Mouse (Mus musculus) heart, postnatal 0 days (tissue): Measurements from ENCODE around the gene Rps19bp1. TPM values are rescaled to one million over a fixed set of nuclear protein-coding genes. Genes with fewer than 3 reads are reported as not detected.

Experiments
- ATAC-seq: fragments of 200-750 bp; cut with Nextera tagmentation; 2 replicates; pipeline ENCODE4 v1.8.0; 2017; ENCODE audit warnings: low read depth, moderate number of reproducible peaks, moderate library complexity; ENCODE audit not compliant: insufficient read depth
- DNase-seq: peaks from one replicate; pipeline ENCODE4 v3.0.0-alpha.2; 2016; ENCODE audit warnings: low spot score
- H3K27ac ChIP-seq: fragments of 300-500 bp; sonication (generic); 2 replicates; pipeline ENCODE4 v1.5.1; 2014; ENCODE audit warnings: low read depth, mild to moderate bottlenecking
- H3K27me3 ChIP-seq: fragments of 300-500 bp; sonication (generic); 2 replicates; pipeline ENCODE4 v1.6.1; 2014; ENCODE audit warnings: low read length, mixed read lengths; ENCODE audit not compliant: control insufficient read depth, insufficient read depth
- H3K36me3 ChIP-seq: fragments of 300-500 bp; sonication (generic); replicated peaks from 2 replicates; pipeline ENCODE4 v1.6.1; 2014; ENCODE audit warnings: low read length, mixed read lengths; ENCODE audit not compliant: control insufficient read depth, insufficient read depth
- H3K4me1 ChIP-seq: fragments of 300-500 bp; sonication (generic); 2 replicates; pipeline ENCODE4 v1.6.1; 2014; ENCODE audit warnings: antibody characterized with exemption; ENCODE audit not compliant: control insufficient read depth, insufficient read depth
- H3K4me2 ChIP-seq: fragments of 300-500 bp; sonication (generic); 2 replicates; pipeline ENCODE4 v1.6.1; 2014; ENCODE audit warnings: low read depth, mild to moderate bottlenecking, low read length, moderate library complexity
- H3K4me3 ChIP-seq: fragments of 300-500 bp; sonication (generic); 2 replicates; pipeline ENCODE4 v1.5.1; 2014; ENCODE audit warnings: low read depth, low read length
- H3K9ac ChIP-seq: fragments of 300-500 bp; sonication (generic); replicated peaks from 2 replicates; pipeline ENCODE4 v1.6.1; 2014; ENCODE audit warnings: low read depth, low read length, mixed read lengths
- H3K9me3 ChIP-seq: fragments of 300-500 bp; sonication (generic); replicated peaks from 2 replicates; pipeline ENCODE4 v1.6.1; 2016; ENCODE audit warnings: low read length; ENCODE audit not compliant: control insufficient read depth
- CTCF ChIP-seq: IDR thresholded peaks from 2 replicates; pipeline ENCODE4 v1.5.1; 2016; ENCODE audit warnings: antibody characterized with exemption, control low read depth, low read depth
- EP300 ChIP-seq: IDR thresholded peaks from 2 replicates; pipeline ENCODE4 v1.6.1; 2016; ENCODE audit warnings: antibody characterized with exemption, low read depth
- WGBS: fragments of 180-500 bp; shearing (Covaris S2); extraction: QIAGEN DNeasy Blood & Tissue Kit; methylation state at CpG from one replicate; pipeline ENCODE4 v1.1.7; 2014; 5-methylcytosine and 5-hydroxymethylcytosine counted together
- polyA plus RNA-seq: library from polyadenylated mRNA; unstranded; fragments of >200 nt; fragmentation: Nextera tagmentation; extraction: Ambion mirVana; gene quantifications from 2 replicates; pipeline ENCODE4 v1.2.1, GENCODE M21; 2015
- total RNA-seq: library from RNA; depleted of rRNA; stranded (reverse); fragments of >200 nt; gene quantifications from 2 replicates; pipeline ENCODE4 v1.2.3, GENCODE M21; 2014; ENCODE audit warnings: low replicate concordance

The Rps19bp1 gene
- total and polyA plus RNA-seq, 2 experiments from 2014 or later = 21.6 to 34.7 TPM

DNA sequence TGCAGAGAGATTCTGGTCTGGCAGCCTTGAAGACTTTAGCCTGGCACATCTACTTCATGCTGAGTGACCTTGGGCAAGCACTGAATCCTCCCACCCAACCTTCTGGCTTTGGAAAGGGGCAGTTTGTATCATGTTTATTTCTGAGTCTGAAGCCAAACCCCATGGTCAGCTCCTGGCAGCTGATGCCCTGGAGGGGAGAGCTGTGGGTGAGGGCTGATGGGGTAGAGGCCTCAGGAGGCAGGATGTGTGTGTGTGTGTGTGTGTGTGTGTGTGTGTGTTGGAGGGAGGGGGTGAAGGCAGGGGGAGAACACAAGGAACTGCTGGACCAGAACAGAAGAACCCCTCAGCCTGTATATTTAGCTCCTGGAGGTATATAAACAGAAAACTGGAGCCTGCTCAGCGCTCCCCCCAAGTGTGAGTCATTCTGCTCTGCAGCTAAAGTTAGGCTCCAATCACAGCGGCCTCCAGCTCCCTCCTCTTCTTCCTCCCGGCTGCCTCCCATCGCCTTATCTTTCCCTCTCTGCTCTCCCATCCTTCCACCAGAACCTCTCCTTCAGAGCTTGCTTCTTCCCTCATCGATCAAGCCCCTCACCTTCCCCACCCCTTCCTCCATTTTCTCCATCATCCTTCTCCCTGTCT lies 14.1 kb upstream of the Rps19bp1 start:
- TF ChIP-seq EP300 = no peak
- TF ChIP-seq CTCF = no peak
- H3K9ac ChIP-seq = no peak overlapping the region
- H3K27me3 ChIP-seq = peaks cover 19% of the 10 kb centered on the region; the same call in 1 of the 2 replicates
- H3K4me3 ChIP-seq = no peak overlapping the region
- WGBS = 23% methylated on average over 5 of the region's 5 CpGs
- ATAC-seq = no peak
- H3K4me2 ChIP-seq = no peak overlapping the region
- H3K36me3 ChIP-seq = no peaks in the 10 kb centered on the region
- no peak for DNase-seq
- H3K9me3 ChIP-seq = no peaks in the 10 kb centered on the region
- H3K27ac ChIP-seq = no peak overlapping the region
- no peaks in the 10 kb centered on the region for H3K4me1 ChIP-seq

DNA sequence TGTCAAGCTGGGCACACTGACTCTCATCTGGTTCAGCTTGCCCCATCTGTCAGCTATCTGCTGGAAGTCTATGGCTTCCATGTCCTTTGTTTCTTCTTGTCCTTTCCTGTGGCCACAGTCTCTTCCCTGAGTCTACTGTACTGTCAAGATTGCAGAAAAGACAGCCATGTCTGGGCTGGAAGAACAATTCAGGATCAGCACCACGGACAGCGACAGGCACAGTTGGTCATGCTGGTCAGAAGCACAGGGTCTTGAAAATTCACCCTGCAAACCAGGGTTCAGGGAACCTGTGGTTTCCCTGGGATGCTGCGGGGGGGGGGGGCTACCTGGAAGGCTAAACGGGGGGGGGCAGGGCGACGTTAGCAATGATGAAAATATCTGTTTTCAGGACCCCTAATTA lies 13.5 kb upstream of the Rps19bp1 start:
- DNase-seq = peak; percentile 35
- WGBS = 4% methylated on average over 5 of the region's 6 CpGs
- peaks cover 17% of the 10 kb centered on the region; the same call in 1 of the 2 replicates for H3K27me3 ChIP-seq

DNA sequence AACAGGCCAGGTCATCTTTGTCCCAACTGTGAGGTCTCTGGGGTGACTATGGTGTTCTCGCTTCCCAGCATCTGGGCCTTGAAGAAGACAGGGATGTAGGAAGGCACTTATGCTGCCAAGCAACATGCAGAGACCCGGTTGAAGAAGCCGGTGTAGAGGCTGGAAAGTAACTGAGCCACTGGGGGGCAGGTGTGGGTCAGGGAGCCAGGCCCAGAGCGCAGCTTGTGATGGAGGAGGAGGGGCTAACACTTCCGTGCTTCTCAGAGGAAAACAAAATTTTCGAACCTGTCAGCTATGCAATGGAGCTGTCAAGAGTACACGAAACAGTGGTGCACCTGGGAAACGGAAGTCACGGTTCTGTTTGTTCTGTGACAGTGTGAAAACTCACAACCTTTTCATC lies 13.0 kb upstream of the Rps19bp1 start:
- ATAC-seq (no peak), DNase-seq (no peak)
- Histone ChIP-seq H3K27ac (no peak overlapping the region), H3K4me3 (no peak overlapping the region), H3K9ac (no peak overlapping the region), H3K4me2 (no peak overlapping the region), H3K27me3 (peaks cover 14% of the 10 kb centered on the region; the same call in 1 of the 2 replicates), H3K9me3 (no peaks in the 10 kb centered on the region), H3K36me3 (no peaks in the 10 kb centered on the region), H3K4me1 (no peaks in the 10 kb centered on the region)
- 51% methylated on average over 9 of the region's 9 CpGs for WGBS
- TF ChIP-seq EP300 = no peak
- no peak for TF ChIP-seq CTCF

More for the DNA sequence above, 13.5 kb upstream of the Rps19bp1 start:
- Histone ChIP-seq H3K9ac (no peak overlapping the region), H3K4me3 (no peak overlapping the region), H3K4me2 (no peak overlapping the region), H3K9me3 (no peaks in the 10 kb centered on the region), H3K36me3 (no peaks in the 10 kb centered on the region), H3K4me1 (no peaks in the 10 kb centered on the region), H3K27ac (no peak overlapping the region)
- 0 out of 2 replicates have a peak, but pooled peaks have one; percentile 20 for ATAC-seq
- no peak for TF ChIP-seq CTCF
- no peak for TF ChIP-seq EP300

DNA sequence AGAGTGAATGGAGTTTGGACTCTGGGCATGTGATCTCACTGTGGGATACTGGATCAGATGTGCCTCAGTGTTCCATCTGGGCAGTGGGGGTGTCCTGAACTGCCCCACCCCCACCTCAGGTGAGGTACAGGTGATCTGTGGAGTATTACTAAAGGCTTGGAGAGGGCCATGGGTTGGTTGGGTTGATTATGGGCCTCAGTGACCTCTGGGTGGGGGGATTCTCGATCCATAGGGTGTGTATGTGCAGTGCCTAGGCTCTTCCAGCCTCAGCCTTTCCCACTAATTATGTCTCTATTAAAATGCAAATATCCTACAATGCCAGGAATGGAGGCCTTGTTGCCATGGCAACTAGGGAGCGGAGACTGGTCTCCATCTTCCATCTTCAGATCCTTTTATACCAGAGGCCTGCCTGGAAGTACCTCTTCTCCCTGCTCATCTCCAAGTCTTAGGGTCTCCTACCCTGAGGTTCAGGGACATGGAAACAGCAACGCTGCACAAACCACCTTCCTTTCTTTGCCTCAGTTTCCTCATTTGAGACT lies 7.8 kb upstream of the Rps19bp1 start:
- Histone ChIP-seq H3K9ac (no peak overlapping the region), H3K4me2 (no peak overlapping the region), H3K27me3 (0 out of 2 replicates have a peak, but pooled peaks cover 9% of the 10 kb centered on the region), H3K27ac (no peak overlapping the region), H3K4me1 (no peaks in the 10 kb centered on the region), H3K36me3 (no peaks in the 10 kb centered on the region), H3K4me3 (no peak overlapping the region), H3K9me3 (0 out of 2 replicates have a peak, but pooled peaks cover 3% of the 10 kb centered on the region)
- no peak for TF ChIP-seq CTCF
- TF ChIP-seq EP300 = no peak
- ATAC-seq (no peak), DNase-seq (no peak)
- 78% methylated on average over 3 of the region's 3 CpGs for WGBS

DNA sequence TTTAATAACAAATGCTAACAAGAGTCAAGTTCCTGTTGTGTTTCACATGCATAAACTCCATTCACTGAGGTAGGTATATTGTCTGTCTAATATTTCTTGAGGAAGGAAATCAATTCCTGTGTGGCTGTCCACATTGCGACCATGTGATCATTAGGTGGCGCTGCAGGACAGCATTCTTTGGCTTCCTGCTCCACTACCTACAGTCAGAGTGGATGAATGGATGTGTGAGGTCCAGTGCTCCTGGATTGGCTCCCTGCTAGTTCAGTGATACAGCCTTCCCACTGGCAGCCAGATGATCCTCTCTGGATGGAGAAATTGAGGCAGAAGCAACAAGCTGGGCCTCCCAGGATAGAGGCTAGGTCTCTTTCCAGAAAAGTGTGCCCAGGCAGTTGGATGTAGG lies 2.2 kb upstream of the Rps19bp1 start:
- no peaks in the 10 kb centered on the region for H3K27me3 ChIP-seq
- no peak overlapping the region for H3K9ac ChIP-seq
- ATAC-seq (no peak), DNase-seq (peak; percentile 69)
- H3K4me3 ChIP-seq = no peak overlapping the region
- H3K4me1 ChIP-seq = peaks cover 11% of the 10 kb centered on the region; the same call in 1 of the 2 replicates
- H3K36me3 ChIP-seq = no peaks in the 10 kb centered on the region
- no peak overlapping the region for H3K4me2 ChIP-seq
- H3K27ac ChIP-seq = no peak overlapping the region
- peak; percentile 92 for TF ChIP-seq CTCF
- no peak for TF ChIP-seq EP300
- whole genome bisulfite sequencing = 0% methylated on average over 2 of the region's 2 CpGs
- 0 out of 2 replicates have a peak, but pooled peaks cover 3% of the 10 kb centered on the region for H3K9me3 ChIP-seq
